Mouse (Mus musculus): ENCODE results near the gene Mfsd6l.

Mfsd6l gene

DNA sequence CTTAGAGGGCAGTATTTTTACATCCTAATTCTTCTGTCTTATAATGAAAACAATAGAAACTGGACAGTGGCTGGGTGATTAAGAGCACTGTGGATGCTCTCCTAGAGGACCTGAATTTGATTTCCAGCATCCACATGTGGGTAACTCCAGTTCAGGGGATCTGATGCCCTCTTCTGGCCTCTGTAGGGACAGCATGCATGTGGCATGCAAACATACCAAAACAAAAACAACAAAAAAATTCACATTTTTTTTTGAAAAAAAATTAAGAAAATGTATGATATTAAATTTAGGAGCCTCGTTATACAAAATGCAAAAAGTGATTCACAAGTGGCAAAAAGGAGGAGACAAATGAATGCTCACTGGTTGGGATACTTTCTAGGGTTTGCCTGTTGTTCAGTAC, 3.6 kb downstream of the Mfsd6l start:
- DNase-seq: peak; percentile 65

- DNase-seq: no peak
Observed at GRCm38 (mm10) chr11:68561957-68562950, 6.3 kb downstream of the Mfsd6l start.

GRCm38 (mm10) chr11:68564356-68565031, 8.5 kb downstream of the Mfsd6l start:
- DNase-seq: no peak

GRCm38 (mm10) chr11:68565032-68565429, 9.0 kb downstream of the Mfsd6l start:
- DNase-seq: no peak

DNA sequence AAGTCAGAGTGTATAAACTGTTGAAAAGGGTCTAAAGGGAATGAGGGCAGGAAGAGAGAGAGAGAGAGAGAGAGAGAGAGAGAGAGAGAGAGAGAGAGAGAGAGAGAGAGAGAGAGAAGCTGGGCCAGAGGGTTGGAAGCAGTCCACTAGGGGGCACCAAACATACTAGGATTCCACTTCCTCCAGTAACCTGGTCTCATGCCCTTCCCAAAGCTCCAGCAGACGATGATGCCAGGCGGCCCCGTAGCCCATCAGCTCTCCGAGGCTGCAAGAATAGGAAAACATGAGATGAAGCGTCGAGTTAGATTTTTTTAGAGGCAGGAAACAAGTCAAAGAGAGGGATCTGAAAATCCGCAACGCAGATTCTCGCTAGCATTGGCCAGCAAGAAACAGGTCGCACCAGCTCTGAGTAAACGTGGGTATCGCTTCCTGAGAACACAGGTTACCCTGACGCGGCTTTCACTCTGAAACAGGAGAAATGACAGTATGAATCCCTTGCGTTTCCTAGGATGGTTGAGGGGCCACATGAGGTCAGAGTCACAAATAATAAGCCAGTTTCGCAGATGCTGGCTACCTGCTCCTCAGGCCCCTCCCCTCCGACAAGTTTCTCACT, 10.6 kb downstream of the Mfsd6l start:
- peak; percentile 74 for DNase-seq

DNA sequence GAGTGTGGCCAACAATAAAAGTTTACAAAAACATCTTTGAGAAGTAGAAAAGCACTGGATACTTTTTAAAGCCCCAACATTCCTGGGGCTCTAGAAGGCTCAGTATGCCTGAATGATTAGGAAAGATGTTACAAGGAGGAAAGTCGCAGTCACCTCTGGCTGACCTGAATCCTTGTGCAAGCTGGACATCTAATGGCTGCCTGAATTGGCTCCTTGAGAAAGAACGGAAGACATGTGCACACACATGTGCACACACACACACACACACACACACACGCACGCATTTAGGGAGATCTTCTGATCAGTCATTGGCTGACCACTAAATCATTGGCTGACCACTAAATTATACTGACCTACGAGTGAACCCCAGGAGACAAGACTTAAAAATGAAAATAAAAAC, 14.9 kb downstream of the Mfsd6l start:
- DNase-seq: no peak

DNA sequence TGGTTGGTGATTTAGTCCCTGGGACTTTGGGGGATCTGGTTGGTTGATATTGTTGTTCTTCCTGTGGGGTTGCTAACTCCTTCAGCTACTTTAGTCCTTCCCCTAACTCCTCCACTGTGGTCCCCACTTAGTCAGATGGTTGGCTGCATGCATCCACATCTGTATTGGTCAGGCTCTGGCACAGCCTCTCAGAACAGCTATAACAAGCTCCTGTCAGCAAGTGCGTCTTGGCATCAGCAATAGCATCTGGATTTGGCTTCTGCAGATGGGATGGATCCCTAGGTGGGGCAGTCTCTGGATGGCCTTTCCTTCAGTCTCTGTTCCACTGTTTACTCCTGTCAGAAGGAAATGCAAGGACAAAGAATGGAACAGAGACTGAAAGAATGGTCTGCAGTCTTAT, 21.1 kb downstream of the Mfsd6l start:
- DNase-seq: no peak

- DNase-seq: no peak
Observed at GRCm38 (mm10) chr11:68579462-68579881, 23.5 kb downstream of the Mfsd6l start.

GRCm38 (mm10) chr11:68580566-68580965, 24.6 kb downstream of the Mfsd6l start:
- DNase-seq: no peak

- DNase-seq: no peak
Observed at GRCm38 (mm10) chr11:68583225-68583624, 27.2 kb downstream of the Mfsd6l start.

GRCm38 (mm10) chr11:68583906-68584480, 28.0 kb downstream of the Mfsd6l start:
- no peak for DNase-seq

- DNase-seq: peak; percentile 53
Observed at GRCm38 (mm10) chr11:68585890-68586289, 29.9 kb downstream of the Mfsd6l start.

DNA sequence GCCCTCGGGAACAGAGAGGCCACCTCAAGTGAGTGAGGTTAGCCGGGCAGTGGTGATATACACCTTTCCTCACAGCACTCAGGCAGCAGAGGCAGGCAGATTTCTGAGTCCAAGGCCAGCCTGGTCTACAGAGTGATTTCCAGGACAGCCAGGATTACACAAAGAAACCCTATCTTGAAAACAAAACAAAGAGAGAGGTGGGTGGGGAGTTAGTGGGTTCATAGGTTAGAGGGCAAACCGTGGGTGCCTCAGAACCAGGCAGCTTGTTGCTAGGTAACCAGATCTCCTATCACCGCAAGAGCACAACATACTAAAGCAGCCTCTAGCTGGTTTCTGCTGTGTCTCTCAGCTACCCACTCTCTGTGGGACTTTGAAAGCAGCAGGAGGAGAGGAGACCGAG, 30.7 kb downstream of the Mfsd6l start, which contains the start of gene Ccdc42:
TSS of gene Ccdc42 (plus strand) at position 301 of the 400 bp plus-strand sequence.
- no peak for DNase-seq

DNA sequence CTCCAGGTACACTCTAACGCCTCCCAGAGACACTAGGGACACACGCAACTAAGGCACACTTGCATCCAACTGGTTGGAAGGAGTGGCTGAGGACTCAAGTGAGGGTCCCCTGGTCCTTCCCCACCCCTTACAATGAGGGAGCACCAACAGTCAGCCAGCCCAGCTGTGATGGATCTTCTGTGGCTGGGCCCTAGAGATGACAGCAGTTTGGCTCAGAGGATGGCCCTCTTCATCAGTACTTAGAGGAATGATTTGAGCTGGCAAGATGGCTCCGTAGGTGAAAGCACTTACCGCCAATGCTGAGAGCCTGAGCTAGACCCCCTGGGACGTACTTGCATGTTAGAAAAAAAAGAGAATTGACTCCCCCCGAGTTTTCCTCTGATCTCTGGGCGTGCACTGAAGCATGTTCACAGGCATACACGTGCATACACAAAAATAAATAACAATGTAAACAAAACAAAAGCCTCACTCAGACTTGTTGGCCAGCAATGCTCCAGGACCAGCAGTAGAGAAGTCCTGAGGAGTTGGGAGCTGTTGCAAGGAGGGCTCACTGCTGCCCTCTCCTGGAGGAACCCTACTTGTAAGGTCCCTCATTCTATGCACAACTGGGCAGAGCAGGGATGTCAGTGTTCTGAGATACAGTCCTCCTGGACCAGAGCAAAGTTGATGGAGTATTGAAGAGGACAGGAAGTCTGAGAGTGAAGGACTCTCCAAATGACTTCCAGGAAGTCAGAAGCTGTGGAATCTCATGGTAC, 33.2 kb downstream of the Mfsd6l start:
- DNase-seq: peak; percentile 90

GRCm38 (mm10) chr11:68591708-68592107, 35.7 kb downstream of the Mfsd6l start:
- DNase-seq: no peak

GRCm38 (mm10) chr11:68593247-68593646, 37.3 kb downstream of the Mfsd6l start:
- DNase-seq: no peak

DNA sequence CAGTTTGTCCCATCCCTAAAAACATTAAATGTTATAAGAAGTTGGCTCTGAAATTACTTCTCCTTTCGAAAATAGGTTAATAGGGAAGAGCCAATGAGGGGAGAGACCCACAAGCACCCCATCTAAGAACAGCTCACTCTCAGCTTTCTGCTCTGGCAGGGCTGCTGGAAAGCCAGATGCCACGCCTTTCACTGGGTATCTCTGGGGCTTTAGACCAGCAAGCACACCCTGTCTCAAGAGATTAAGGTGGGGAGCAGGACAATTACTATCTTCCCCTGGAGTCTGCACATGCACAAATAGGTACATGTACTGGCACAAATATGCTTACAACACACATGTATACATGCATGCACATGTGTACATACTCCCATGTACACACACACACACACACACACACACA, 41.9 kb downstream of the Mfsd6l start:
- no peak for DNase-seq

DNA sequence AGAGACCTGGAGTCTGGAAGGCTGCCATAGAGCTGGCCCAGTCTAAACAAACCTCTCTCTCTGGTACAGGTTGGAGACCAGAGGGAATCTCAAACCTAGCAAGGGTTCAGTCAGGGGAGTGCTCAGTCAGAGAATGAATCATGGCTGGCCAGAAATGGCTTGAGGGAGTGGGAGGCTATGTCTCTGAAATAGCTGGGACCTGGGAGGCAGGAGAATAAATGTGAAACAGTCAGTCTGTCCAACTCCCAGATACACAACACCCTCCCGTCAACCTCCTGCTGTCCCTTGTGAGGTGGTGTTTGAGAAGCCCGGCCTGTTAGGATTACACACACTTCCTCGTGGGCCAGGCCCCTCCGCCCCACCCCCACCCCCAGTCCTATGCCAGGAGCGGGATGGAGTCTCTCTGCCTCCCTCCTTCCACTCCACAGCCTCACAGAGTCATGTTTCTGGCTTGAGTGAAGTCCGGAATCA, 44.6 kb downstream of the Mfsd6l start:
- DNase-seq: no peak

- DNase-seq: no peak
Observed at GRCm38 (mm10) chr11:68601486-68601991, 45.6 kb downstream of the Mfsd6l start.

- no peak for DNase-seq
Observed at GRCm38 (mm10) chr11:68602200-68602931, 46.4 kb downstream of the Mfsd6l start.

- DNase-seq: no peak
Observed at GRCm38 (mm10) chr11:68607046-68607445, 51.1 kb downstream of the Mfsd6l start.
